Mouse (Mus musculus) brain, embryonic 18.5 days (tissue): ENCODE measurements around the gene Epas1.

Source experiments
- DNase-seq: peaks from one replicate; pipeline ENCODE4 v3.0.0-alpha.2; 2012; ENCODE audit warnings: low read depth, low spot score

Epas1 gene

DNA sequence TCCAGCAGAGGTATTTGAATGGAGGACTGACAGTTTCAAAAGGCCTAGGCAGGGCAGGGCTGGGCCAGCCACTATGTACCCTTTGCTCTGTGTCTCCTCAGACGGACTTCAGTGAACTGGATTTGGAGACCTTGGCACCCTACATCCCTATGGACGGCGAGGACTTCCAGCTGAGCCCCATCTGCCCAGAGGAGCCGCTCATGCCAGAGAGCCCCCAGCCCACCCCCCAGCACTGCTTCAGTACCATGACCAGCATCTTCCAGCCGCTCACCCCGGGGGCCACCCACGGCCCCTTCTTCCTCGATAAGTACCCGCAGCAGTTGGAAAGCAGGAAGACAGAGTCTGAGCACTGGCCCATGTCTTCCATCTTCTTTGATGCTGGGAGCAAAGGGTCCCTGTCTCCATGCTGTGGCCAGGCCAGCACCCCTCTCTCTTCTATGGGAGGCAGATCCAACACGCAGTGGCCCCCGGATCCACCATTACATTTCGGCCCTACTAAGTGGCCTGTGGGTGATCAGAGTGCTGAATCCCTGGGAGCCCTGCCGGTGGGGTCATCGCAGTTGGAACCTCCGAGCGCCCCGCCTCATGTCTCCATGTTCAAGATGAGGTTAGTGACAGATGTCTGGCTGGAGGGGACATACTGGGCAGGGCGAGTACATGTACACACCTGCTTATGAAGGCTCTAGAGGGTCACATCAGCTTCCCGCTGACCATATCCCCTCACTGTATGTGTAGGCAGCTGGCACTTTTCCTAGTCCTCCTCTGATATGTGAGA is 74.1 kb downstream of the Epas1 start:
- no peak for DNase-seq

DNA sequence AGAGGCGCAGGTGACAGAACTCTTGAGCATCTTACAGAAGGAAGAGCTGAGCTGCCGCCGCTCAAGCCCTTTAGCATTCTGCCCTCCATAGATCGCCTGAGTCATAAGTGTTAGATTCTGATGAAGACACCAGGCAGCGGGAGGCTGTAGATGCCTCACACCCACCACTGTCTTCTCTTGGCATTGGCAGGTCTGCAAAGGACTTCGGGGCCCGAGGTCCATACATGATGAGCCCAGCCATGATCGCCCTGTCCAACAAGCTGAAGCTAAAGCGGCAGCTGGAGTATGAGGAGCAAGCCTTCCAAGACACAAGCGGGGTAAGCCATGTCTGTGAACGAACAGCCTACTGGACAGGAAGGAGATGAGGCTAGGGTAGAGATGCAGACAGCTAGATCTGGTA is 75.0 kb downstream of the Epas1 start:
- no peak for DNase-seq

DNA sequence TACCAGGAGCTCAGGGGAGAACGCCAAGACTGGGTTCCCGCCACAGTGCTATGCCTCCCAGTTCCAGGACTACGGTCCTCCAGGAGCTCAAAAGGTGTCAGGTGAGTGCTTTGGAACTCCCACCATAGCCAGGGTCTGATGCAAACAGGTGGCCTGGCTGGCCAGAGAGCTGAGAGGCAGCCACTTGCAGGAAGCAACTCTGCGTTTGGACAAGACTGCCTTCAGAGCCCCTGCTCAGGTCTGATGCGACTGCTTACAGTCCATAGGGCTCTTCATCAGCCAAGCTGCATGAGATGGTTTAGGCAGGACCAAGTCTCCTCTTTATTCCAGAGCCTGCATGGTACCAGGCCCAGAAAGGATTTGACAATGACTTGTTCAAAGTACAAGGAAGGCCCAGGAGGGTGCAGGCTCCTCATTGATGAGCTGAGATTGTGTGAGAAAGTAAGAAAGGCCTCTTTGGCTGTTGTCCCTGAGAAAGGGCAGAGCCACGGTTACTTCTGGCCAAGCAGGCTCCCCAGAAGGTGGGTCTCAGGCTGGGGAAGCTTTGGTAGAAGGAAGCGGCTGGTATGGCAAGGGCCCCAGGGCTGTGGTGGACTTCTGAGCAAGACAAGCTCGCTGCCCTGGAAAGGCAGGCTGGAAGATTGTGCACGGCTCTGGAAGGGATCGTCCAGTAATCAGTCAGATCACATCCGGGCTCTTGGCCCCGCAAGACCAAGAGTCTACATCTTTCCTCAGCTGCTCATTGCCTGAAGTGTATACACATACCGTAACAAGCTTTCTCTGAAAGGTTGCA is 76.1 kb downstream of the Epas1 start:
- no peak for DNase-seq

DNA sequence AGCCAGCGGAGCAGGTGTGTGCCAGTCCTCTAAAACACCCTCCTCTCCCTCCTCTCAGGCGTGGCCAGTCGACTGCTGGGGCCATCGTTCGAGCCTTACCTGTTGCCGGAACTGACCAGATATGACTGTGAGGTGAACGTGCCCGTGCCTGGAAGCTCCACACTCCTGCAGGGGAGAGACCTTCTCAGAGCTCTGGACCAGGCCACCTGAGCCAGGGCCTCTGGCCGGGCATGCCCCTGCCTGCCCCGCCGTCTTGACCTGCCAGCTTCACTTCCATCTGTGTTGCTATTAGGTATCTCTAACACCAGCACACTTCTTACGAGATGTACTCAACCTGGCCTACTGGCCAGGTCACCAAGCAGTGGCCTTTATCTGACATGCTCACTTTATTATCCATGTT is 77.4 kb downstream of the Epas1 start:
- no peak for DNase-seq

DNA sequence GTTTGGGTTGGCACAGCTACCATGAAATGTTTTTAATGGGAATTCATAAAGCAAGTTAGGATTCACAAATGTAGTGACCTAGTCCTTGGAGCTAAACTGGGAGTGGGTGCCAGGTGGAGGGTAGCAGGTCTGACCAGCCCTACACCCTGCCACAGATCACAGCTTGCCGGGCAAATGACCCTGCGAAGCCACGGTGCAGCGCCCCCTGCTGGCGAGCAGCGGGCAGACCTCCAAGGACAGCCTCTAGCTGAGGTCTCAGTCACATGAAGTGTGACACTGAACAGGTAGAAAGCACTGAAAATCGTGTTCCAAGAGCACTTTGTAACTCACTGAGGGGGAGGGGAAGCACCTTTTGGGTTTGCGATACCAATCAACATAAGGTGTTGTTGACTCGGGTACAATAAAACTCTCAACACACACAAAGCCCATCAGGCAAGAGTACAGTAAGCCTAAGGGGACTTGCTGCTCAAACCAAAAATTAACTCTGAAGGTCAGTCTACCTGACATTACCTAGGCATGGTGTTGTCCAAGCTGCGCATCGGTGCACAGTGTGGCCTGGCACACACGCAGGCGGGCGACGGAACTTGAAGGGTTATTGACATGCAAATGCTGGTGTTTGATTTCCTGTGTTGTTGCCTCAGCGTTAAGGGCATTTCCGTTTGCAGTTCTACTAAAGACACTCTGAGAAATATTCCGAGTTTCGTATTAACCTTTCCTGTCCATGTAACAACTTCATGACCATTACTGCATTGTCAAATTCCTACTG is 79.2 kb downstream of the Epas1 start:
- no peak for DNase-seq

DNA sequence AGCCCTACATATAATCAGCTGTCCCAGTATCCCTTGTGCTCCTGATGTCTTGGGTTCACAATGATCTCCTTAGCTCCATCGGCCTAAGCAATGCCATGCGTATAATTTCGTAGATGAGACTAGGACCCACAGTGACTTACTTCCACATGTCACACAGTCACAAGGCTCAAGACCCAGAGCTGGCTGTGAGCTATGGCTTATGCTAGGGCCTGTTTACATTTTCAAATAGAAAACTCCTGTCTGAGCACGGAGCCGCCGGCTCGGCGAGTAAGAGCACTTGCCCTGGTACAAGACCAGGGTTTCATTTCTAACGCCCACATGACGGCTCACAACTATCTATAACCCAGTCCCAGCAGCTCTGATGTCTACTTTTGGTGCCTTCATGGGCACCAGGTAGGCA is 80.4 kb downstream of the Epas1 start:
- no peak for DNase-seq

DNA sequence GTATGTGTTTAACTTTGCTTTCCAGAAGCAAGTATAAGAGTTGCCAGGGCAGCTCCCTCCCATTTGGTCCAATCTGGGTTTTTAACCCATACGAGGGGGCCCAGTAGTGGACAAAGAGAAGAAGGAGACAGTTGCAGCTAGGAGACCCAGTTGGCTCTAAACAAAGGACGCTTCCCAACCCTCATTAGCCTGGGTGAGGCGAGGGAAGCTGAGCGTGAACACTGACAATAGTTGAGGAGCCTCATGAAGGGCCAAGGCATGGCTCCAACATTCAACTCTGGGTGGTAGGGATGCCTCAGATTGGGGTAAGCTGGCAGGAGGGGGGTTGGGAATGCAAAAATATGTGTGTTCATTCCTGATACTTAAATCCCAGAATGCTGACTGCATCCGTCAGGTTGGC is 85.8 kb downstream of the Epas1 start:
- no peak for DNase-seq

DNA sequence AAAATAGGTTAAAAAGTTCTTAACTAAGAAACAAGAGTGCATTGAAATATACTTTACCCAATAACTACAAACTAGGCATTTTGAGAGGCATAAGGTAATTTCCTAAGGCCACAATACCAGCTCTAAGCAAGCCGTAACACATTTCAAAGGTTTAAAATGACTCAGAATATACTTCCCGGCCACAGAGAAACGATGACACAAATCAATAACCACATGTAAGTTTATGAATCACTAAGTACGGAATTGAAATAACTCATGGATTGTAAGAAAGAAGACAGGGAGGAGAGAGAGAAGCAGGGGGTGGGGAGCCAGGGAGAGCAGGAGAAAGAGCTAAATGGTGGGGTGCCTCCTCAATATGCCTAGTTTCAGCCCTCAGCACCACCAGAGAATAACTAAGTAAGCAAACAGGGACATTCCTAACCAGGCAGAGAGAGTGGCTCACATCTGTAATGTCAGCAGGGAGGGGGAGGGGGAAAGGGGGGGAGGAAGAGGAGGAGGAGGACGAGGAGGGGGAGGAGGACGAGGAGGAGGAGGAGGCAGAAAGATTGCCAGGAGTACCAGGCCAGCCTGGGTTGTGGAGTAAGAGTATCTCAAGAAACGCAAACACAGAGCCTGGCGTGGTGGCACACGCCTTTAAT is 97.3 kb downstream of the Epas1 start:
- no peak for DNase-seq

DNA sequence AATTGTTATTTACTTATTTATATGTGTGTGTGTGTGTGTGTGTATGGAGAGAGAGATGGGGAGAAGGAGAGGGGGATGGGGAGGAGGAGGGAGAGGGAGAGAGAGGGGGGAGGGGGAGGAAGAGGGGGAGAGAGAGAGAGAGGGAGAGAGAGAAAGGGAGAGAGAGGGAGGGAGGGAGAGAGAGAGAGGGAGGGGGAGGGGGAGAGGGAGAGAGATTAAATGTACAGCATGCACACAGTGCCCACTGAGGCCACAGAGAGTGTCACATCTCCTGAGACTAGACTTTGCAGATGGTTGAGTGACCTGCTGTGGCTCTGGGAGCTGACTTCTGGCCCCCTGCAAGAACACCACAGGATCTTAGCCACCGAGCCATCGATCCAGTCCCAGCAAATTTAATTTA is 98.3 kb downstream of the Epas1 start:
- no peak for DNase-seq

DNA sequence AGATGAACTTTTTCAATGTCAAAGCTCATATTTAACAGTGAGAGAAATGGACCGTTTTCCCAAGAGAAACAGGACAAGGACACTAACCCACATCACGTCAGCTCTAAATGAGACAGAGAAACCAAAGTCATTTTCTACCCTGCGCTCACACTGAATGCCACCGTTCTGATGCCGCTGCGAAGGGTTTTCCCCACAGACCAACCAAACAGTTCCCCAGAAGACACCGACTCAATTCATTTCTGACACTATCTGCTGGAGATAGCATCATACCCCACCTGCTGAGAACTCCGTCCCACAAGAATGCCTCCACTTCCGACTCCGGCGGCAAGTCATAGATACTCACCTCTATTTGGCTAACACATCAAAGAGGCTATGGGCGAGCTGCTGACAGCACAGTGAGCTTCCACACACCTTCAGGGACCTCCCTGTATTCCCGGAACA is 99.1 kb downstream of the Epas1 start:
- no peak for DNase-seq

DNA sequence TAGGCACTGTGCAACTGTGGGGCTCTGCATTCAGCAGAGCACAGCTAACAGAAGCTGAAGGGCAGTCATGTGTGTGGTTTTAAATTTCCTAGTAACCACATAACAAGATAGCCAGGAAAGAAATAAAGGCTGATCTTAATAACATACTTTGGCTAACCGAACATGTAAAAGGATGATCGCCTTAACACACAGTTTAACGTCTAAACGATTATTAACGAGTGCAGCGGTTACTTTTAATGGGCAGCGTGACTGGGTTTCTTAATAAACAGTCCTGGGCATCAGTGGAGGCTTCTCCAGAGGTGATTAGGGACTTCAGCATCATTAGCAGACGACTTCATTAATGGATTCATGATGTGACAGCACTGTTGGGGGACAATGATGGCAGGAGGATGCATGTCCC is 117.1 kb downstream of the Epas1 start:
- no peak for DNase-seq

DNA sequence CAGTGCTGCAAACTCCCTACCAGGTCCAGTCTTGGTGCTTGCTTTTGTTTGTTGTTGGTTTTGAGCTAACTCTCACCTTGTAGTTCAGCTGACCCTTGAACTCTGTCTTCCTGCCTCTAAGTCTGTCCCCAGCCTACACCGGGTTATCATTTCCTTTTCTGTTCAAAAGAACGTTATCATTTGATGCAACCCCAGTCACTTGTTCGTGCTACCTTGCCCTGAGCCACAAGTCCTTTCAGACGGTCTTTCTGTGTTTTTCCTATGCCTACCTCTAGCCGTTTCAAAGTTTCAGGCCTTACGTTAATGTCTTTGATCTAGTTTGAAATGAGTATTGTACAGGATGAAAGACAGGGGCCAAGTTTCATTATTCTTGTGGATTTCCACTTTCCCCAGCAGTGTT is 119.1 kb downstream of the Epas1 start:
- DNase-seq: no peak

DNA sequence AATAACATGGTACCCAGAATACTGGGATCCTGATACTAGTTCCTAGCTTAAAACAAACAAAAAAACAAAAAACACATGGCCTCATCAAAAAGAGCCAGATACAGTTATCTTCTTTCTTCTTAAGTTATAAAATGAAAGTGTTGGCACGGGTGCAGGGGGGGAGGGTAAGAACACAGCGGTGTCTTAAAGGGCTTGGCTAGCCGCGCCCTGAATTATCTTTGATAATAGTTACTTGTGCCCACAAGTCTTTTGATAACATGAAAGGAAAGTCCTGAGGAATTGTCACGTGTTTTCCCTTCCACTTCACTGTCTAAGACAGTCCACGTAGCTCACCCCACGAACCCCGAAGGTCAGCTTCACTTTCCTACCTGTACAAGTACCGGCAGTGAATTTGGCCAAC is 123.4 kb downstream of the Epas1 start:
- DNase-seq: no peak

DNA sequence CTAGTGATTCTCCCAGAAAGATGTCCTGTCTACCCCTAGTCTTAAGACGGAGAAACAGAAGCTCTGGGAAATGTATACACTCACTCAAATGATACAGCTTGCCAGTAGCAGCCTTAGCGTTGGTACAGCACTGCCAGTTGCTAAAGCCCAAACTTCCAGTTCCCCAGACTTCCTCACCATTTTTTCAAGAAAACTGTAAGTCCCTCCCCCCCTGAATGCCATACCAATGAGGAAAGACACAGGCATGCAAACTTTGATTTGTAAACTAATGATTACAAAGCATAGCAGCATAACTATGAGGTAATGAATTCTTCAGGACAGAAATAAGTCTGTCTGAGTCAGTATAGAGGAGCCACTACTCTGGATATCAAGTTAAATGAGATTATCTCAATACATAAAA is 124.2 kb downstream of the Epas1 start:
- DNase-seq: no peak

DNA sequence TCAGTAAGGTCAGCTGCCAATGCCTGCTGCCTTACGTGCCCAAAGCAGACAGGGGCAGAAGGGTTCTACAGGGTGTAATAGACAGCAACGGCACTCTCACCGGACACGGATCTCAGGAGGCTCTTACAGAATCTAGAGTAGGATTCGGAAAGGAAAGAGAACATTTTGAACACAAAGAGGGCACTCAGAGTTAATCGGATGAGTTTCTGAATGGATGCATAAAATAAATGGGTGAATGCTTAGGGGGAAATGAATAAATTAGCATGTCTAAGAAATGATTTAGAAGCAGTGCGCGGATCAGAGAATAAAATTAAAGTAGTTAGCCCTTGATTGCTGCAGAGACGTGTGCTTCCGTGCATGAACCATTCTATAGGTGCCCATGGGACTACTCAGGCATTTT is 126.6 kb downstream of the Epas1 start:
- no peak for DNase-seq

DNA sequence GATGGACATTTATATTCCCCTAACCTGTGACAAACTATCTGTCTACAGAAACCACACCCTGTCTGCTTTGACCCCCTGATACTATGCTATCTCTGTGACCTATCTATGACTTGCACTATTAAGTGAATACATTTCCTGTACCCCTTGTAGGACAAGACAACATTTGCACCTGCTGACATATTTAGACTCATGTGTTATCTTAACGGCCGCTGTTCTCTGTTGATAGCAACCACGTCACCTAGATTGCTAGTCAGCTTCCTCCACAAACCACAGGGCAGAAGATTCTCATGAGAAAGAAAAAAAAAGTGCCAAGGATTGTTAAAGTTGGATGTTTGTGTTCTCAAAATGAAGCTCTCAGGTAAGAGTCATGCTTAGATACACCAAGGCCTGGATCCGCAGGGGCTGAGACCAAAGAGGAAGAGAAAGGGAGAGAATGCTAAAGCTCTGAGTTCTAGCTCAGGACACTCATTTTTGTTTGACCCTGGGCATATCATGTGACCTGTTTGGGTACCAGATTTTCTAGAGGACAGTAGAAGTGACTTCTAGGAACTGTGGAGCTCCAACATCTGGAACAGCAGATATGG is 127.1 kb downstream of the Epas1 start:
- no peak for DNase-seq
